Mouse (Mus musculus) left cerebral cortex, adult 18-20 months (tissue): ENCODE data around the gene C77080. TPM values are rescaled to one million over a fixed set of nuclear protein-coding genes. Genes with fewer than 3 reads are reported as not detected.

Experiments
- DNase-seq, 2 experiments: peaks; one replicate each; pipeline ENCODE4 v3.0.0; 2021 to 2022; ENCODE audit warnings: low spot score in 2 of 2, mixed read lengths in 1 of 2
- total RNA-seq, 2 experiments: library from RNA; stranded (reverse); gene quantifications; 2 replicates each; pipeline ENCODE4 v1.2.3; 2021

The C77080 gene
- total RNA-seq, 2 experiments from 2014 or later: 23.1 to 24.0 TPM

DNA sequence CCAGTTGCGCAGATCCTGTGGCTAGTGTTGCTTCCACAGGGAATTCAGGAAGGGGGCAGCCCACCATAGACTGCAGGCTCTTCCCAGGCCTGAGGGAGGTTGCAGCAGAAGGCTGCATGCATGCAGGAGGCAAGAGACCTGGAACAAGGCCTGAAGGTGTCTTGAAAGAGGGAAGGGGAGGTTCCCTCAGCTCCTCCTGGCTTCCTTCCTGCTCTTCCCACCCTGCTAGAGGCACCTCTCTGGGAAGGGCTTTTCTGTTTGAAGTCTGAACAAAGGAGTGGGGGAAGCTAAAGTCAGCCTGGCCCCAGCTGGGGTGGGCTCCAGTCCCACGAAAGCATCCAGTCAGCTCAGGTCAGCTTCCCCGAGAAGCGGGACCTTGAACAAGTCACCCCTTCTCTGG, 18.9 kb downstream of the C77080 start:
- no peak for DNase-seq

DNA sequence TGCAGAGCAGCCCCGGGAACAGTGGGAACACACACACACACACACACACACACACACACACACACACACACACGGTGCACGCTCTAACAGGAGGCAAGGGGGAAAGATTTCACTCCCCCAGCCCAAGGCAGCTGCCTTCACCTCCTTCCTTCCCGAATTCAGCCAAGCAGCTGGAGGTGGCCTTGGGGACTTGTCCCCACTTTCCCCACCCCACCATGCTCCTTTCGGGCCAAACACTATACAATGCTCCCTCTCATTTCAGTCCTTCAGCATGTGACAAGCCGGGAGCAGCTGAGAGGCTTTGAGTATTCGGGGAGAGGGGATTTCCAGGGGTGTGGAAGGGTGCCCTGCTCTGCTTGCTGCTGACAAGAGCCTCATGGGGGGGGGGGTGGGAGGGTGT, 19.3 kb downstream of the C77080 start:
- DNase-seq: no peak

DNA sequence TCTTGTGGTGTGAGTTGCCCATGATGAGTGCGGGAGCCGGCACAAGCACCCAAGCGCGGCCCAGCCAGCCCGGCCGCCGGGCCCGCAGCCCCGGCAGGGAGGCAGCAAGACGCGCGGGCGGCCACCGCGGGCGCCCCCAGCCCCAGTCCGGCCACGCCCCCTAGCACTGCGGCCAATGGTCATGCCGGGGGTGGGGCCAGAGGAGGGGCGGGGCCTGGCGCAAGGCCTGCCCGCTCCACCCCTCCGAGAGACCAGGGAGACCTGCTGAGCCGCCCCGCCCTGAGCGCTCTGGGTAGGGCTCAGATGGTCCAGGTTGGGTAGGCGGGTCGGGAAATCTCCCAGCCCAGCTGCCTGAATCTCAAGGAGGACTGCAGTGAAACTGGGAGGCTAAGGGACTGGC, 22.1 kb downstream of the C77080 start:
- peak; percentile 70 to 83 for DNase-seq

DNA sequence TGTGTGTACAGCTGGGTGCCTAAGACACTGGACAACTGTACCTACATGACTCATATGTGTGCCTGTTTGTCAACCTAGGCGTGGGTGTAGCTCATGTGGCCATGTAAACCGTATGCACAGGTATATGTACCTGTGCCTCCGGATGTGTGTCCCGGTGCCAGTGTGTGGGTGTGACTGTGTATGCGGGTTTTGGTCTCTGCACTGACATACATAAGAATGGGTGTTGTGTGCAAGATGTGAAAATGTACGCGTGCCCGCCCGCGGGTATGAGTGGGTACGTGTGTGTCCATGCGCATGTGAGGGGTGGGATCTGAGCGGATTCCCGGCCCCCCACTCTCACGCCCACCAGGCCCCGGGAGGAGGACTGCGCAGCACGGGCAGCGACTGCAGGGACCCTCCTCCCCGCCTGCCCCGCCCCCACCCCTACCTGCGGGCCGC, 22.6 kb downstream of the C77080 start:
- peak in 1 of 2 experiments; percentile 33 for DNase-seq

DNA sequence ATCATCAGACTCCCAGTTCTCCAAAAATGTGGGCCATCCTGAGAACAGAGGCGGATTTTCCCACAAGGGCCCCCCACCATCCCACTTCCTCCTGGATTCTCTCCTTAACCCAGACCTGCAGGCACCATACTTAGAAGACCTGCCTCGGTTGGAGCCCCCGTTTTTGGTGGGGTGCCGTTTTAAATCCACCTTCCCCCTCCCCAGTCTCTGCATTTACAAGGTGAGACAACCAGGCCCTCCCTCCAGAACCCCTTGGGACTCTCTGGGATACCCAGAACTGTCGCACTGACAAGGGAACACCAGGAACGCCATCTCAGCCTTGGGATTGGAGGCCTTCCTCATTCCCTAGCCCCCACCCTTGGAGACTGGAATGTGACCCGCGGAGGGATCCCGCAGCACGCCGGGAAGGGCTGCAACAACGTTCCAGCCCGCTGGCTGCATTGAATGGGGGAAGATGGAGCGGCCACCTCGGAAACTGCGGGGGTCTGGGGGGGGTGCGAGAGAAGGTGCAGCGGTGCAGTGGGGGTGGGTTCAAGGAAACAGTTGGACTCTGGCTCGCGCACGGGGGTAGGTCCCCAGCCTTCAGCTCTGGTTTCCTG, 23.3 kb downstream of the C77080 start:
- peak in 1 of 2 experiments; percentile 32 for DNase-seq

DNA sequence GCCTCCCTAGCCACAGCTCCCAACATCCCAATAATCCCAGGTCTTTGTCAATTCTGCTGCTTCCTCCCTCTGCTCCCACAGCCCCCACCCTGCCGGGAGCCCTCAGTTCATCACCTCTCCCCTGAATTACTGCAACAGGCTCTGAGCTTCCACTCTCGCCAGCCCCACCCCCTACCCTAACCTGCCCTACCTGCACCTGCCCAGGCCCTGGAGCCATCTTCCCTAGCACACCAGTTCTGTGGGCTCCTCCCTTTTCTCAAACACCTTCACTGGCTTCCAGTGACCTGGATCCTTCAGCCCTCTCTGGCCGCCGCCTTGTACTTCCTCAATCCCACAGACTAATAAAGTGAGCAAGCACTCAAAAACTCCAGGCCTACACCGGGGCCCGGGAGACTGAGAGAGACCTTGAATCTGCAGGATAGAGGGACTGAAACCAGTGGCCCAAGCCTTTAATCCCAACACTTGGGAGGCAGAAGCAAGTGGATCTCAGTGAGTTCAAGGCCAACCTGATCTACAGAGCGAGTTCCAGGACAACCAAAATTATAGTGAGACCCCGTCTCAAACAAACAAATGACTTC, 24.9 kb downstream of the C77080 start:
- DNase-seq: no peak

DNA sequence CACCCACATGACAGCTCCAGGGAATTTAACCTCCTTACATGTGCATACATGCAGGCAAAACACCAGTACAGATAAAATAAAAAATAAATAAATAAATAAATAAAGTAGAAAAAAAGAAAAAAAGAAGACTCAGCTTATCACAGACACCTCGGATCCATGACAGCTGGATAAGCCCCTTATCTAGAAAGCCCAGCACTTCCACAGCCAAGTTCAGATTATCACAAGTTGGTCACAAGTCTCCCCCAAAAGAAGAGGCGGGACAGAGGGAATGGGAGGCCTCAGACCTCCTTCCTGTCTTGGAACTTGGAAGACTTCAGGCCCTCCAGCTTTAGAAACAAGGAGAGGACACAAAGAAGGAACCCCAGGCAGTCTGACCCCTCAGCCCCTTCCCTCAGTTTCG, 26.1 kb downstream of the C77080 start:
- no peak for DNase-seq

DNA sequence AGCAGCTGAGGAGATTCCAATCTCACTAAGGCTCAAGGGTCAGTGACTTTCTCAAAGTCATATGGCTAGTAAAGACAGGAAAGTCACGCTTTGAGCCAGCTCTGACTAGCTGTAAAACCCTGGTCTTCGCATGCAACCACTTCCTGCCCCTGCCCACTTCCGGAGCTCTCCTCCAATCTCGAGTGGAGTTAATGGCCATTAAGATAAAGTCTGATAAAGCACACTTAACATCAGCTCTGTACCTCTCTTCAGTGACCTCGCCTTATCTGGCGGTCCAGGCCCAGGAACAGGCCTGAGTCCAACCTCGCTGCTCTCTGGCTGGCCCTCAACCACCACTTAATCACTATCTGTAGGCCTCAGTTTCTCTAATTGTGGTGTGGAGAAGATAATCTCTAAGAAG, 26.7 kb downstream of the C77080 start:
- no peak for DNase-seq

DNA sequence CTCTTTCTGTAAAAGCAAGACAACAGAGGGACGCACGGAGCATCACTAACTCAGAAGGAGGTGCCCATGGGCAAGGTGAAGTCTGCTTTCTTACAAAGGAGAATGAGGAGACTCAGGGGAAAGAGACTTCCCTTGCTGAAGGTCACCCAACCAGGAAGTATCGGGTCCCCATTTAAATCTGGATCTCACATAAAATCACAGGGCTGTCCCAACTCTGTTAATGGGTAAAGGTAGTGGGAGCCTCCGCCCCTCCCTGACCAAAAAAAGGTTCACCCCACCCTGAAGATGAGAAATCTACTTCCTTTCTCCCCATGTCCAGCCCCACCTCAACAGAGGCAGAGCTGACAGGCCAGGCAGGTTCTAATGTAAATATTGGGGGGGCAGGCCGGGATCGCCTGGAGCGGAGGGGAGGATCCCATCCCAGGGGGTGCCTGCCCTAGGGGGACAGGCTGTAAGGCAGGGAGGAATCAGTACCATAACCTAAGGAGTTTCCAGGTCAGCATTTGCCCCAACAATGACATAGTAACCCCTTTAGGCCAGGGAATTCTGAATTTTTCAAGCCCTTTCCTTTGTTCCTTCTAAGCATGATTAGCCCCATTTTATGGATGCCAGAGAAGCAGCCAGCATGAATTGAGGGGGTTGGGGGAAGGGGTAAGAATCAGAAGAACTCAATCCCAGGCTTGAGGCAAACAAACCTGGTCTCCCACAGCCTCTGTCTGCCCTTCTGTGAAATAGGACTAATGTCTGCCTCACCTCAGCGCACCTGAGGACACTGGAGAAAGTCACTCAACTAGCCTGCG, 28.4 kb downstream of the C77080 start:
- DNase-seq: no peak

DNA sequence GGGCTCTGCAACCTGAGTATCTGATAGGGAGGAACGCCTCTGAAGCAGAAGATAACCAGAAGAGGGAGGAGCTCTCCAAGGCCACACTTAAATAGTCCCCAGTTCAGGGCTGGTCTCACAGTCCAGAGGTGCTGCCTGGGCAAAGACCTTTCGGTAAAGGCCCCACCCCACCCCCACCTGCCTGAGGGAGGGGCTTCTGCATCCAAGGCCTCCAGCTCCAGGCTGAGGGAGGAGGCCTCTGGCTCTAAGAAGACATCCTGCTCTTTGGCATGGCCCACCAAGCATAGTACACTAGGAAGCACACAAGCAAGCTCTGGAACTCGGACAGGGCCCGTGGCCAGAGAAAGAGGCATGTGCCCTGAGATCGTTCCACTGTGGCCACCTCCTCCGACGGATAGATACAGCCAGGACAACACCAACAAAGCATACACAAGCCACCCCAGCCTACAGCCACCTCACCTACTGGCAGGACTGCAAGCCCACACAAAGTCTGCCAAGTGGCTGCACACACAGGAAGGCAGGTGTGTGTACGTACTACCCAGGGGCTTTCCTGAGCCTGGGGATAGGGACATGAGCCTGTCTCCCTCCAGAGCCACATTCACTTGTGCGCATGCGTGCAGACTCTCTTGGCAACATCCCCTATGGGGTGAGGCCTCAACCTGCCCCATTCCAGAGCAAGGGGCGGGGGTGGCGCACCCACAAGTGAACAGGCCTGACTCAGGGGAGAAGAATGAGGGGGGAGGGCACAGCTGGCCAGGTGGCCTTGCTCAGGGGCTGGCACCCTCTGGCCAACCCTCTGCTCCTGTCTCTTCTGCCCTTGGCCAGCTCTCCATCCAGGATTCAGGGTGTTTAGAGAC, 29.4 kb downstream of the C77080 start:
- no peak for DNase-seq

DNA sequence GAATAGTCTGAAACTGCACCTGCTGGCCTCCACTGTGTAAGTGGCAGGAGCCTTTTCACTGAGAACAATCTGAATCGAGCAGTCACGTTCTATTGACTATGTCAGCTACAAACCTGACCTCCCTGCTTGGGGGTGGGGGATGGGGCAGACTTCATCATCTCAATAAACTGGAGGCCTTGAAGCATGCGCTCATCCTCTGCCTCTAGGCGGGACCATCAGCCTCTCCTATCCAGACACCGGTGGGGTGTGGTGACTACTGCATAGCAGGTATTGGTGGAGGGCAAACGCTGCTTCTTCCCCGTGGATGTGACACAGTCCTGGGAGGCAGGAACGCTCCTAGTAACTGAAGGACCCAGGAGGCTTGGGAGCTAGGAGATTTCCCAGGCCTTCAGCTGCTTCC, 30.3 kb downstream of the C77080 start:
- no peak for DNase-seq

DNA sequence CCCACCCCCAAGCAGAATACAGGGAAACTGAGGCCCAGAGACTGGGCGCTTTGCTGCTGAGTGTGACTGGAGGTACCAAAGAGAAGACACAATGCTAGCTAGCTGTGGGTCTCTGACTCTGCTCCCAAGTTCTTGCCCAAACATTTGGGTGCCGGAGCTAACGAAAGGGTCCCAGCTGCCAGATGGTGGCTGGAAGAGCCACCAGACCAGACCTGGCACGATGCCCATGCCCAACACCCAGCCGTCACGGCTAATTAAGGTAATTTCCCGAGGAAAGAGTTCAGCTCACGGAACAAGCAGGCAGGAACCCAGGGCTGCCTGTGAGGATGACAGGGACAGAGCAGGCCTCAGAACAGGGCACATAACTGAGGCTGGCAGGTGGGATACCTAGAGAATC, 33.2 kb downstream of the C77080 start:
- DNase-seq: no peak

DNA sequence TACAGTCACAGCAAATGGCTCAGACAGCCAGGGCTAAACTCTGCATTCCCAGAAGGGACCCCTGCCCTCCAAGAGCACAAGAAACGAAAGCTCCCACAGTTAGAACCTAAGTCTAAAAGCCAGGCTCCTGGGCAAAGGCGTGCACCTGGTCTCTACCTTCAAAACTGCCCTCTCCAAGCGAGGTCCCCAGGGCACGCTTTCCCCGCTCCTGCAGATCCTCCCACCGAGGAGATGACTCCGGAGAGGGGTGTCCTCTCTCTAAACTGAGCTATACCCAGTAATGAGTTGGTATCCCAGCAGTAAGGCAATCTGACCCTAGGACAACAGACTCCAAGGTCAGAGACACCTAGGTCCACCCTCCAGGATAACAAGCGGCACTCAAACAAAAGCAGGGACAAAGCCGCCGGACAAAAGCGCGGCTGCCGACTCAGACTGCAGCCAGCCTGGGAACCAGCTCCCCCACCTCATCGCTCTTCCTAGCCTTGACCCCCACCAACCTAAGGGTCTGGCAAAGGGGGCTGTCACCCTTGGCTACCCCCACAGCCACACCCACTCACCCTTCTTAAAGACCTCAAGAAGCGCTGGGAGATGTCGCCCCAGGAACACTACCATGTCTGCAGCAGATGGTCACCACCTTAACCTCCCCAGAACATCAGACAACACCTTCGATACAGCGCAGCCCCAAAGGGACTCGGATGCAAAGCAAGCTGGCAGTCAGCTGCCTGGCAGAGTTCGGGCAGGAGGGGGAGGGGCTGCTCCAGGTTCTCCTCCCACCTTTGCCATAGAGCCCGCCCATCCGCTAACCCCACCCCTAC, 33.8 kb downstream of the C77080 start:
- no peak for DNase-seq

DNA sequence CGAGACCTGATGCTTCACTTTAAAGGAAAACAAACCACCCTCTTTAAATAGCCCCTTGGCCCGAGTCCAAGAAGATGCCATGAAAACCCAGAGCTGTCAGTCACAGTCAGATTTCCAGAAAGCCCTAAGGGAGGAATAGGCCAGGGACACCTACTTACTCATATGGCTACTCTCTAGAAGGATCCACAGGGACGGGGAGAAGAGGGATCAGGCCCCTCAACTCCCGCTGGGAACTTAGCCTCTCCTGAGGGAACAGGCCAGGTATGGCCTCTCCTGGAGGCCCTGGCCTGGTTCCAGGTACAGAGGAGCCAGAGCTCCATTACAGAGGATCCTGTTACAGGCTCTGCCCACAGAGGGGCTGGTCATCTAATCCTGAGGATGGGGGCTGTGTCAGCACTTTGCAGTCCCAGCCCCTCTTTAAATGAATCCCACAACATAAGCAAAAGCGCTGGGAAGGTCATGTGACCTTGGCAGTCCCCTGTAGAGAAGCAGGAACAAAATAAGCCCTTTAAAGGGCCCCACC, 34.7 kb downstream of the C77080 start:
- no peak for DNase-seq

DNA sequence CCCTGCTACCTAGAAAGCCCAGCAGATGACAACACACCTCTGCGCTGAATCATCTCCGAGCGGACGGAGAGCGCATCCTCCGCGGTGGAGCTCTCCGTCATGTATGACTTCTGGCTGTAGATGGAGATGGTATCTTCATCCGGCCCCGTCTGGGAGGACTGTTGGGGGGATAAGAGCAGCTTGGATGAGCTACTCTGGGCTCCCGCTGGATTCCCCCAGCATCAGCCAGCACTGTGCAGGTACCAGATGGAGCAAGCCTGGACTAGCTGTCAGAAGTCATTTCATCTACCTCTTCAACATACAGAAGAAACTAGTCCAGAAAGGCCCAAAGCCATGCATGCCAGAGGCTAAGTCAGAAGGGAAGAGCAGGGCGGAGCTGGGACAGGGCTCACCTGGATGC, 35.9 kb downstream of the C77080 start:
- DNase-seq: no peak

DNA sequence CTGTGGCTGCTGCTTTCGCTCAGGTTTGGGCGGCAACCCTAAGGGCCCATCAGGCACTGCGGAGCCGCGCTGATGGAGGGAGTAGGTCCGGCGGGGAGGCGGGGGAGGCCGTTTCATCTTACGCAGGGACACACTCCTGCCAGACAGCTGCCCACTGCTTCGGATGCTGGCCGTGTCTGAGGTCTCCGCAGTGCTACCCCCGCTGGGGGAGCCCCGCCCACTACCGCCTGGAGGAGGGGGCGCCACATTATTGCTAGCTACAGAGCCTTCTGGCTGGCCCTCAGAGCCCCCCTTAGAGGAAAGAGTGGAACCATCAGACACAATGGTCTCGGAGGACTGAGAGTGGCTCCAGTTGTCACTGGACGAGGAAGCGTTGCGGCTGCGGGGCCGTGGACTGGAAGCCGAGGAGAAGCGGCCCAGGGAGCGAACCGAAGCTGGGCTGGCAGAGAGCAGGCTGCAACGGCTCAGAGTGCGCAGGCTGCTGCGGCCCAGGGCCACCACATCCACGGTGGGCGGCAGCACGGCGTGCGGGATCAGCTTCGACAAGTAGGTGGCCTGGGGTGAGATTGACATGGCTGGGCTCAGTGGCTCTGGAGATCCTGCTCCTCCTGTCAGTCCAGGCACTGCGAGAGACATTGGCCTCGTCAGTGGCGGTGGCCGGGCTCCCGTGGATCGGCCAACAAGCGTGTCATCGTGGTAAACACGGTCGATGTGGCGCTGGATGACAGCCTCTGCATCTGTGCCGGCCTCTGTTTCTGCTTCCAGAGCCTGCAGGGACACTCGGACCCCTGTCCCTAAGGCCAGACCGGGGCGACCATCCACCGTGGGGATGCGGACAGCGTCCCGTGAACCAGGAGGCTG, 37.6 kb downstream of the C77080 start:
- DNase-seq: peak in 1 of 2 experiments; percentile 54

DNA sequence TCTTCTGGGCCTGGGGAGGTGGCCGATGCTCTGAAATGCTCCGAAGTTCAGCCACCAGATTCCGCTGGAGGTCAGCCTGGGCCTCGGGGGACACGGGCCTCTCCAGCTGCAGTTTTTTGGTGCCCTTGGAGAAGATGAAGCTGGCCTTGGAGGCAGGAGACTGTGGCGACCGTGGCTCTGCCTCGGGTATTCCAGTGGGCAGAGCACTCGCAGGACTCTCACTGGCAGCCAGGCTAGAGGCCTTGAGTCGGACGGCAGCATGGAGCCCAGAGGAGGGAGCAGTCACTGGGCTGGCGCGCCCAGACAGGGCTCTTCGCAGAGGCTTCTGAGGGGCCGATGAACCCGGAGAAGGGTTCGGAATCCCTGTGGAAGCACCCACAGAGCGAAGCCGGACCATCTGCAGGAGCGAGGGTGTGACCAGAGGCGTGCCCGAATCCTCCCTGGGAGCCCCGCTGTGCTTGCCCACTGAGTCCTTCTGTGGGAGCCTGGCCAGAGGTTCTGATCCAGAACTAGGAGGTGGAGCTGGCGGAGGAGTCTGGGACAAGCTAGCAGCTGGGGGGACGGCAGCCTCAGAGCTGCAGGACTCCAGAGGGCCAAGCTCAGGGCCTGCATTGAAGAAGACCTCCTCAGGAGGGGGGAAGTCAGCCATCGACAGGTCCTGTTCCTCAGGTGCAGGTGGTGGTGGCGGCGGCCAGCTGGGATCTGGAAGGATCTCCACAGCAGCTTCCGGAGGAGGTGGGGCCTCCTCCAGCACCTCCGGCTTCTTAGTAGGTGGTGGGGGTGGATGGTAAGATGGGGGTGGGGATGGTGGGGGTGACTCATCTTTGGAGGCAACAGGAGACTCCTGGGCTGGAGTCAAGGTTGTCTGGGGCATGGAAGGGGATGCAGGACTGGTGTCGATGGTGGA, 38.9 kb downstream of the C77080 start:
- DNase-seq: no peak
